Mouse (Mus musculus) liver, adult (tissue): Measurements from ENCODE around the gene Thap8.

ENCODE experiments used
- GATA4 ChIP-seq: IDR thresholded peaks from 2 replicates; pipeline ENCODE4 v1.6.1; 2014; ENCODE audit warnings: mild to moderate bottlenecking, low read length; ENCODE audit not compliant: insufficient replicate concordance

Thap8 gene

DNA sequence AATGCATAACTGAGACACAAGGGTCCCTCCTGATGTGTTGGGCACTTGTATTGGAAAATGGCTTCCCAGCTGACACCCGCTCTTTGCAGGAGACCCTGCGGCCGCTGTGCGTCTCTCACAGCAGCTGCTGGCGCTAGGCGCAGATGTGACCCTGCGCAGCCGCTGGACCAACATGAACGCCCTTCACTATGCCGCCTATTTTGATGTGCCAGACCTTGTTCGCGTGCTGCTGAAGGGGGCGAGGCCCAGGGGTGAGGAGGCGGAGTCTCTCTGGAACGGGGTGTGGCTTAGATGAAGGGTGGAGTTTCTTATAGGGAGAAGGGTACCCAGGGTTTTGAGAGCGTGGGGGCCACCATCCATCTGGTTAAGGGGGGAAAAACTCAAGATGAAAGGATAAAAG, 17.4 kb downstream of the Thap8 start:
- no peak for TF ChIP-seq GATA4

DNA sequence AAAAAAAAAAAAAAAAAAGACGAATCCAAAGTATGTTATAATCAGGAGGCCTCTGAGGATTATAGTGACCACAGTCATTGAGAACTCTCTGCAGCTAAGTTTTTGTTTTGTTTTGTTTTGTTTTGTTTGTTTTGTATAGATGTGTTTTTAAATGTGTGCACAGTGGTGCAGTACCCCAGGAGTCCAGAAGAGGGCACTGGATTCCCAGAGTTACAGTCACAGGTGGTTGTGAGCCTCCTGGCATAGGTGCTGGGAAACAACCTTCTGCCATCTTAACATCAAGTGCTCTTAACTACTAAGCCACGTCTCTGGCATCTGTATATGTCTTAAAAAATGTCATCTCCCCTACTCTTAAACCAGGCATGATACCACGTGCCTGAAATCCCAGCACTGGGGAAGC, 21.0 kb downstream of the Thap8 start:
- TF ChIP-seq GATA4: no peak

DNA sequence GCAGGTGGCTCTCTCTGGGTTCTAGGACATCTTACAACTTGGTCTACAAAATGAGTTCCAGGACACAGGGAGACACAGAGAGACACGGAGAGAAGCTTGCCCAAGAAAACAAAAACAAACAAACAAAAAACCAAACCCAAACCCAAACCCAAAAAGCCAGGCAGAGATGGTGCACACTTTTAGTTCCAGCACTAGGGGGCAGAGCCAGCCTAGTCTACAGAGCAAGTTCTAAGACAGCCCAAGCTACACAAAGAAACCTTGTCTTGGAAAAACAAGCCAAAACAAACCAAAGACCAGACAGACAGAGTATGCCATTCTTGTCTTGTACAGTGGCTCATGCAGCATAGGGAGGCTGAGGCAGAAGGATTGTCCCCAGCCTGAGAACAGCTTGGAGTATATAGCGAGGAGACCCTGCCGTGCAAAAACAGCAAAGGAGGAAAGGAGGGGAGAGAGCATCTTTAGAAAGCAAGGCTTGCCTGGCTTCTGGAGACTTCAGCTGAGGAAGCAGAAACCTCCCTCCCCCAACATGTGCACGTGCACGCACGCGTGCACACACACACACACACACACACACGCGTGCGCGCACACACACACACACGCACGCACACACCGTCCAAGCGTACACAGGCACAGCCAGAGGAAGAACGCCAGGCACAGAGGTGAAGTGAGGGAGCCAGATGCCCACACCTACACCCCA, 26.3 kb downstream of the Thap8 start:
- TF ChIP-seq GATA4: no peak

- no peak for TF ChIP-seq GATA4
These were observed 28.4 kb downstream of the Thap8 start, which contains the start of gene Alkbh6 for GRCm38 (mm10) chr7:30308076-30309005. TSS of gene Alkbh6 (plus strand) at chr7:30308717.

DNA sequence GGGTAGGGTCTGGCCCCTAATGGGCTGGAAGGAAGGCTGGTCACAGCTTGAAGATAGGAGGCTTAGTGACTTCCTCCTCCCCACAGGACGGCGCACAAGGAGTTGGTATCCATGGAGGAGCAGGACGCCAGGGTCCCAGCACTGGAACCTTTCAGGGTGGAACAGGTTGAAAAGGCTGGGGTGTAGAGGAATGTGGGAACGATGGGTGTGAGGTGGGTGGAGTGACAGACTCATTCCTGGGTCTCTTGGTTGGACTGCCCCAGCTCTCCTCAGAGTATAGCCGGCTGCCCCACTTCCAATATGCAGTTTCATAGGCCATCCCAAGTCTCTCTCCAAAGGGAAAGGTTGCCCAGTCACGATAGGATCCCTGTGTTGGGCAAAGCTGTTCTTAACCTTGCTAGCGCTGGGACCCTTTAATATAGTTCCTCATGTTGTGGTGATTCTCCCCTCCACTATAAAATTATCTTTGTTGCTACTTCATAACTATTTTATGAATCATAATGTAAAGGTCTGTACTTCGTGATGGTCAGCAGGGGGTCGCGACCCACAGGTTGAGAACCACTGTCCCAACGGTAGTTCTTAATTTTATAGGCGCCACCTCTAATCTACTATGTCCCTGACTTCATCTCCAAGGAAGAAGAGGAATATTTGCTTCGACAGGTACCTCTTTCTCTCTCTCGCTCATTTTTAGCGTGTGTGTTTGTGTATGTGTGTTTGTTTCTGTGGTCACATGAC, 29.7 kb downstream of the Thap8 start:
- TF ChIP-seq GATA4: no peak

GRCm38 (mm10) chr7:30310136-30310535, 30.2 kb downstream of the Thap8 start:
- TF ChIP-seq GATA4: no peak

- TF ChIP-seq GATA4: no peak
These were observed 33.9 kb downstream of the Thap8 start for GRCm38 (mm10) chr7:30313666-30314320.

DNA sequence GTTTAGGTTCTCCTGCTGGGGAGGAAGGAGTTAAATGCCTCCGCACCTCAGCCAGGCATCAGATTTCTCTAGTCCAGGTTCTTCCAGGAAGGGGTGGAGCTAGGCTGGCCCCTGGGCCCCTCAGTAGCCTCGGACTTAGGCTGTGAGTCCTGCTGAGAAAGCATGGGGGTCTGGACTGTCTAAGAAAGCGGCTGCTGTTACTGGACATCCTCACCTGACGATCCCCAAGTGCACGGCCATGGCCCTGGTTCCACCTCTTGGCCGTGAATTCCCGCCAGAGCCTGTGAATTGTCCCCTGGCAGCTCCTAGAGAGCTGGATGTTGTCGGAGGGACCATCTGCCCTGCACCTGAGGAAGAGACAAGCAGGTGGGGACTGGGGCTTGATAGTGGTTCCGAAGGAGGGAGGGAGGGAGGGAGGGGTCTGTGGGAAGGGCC, 34.8 kb downstream of the Thap8 start, which contains the start of gene Syne4:
Gene Syne4, plus strand, starts transcription at position 87 of the 435 bp plus-strand sequence.
- TF ChIP-seq GATA4: no peak

DNA sequence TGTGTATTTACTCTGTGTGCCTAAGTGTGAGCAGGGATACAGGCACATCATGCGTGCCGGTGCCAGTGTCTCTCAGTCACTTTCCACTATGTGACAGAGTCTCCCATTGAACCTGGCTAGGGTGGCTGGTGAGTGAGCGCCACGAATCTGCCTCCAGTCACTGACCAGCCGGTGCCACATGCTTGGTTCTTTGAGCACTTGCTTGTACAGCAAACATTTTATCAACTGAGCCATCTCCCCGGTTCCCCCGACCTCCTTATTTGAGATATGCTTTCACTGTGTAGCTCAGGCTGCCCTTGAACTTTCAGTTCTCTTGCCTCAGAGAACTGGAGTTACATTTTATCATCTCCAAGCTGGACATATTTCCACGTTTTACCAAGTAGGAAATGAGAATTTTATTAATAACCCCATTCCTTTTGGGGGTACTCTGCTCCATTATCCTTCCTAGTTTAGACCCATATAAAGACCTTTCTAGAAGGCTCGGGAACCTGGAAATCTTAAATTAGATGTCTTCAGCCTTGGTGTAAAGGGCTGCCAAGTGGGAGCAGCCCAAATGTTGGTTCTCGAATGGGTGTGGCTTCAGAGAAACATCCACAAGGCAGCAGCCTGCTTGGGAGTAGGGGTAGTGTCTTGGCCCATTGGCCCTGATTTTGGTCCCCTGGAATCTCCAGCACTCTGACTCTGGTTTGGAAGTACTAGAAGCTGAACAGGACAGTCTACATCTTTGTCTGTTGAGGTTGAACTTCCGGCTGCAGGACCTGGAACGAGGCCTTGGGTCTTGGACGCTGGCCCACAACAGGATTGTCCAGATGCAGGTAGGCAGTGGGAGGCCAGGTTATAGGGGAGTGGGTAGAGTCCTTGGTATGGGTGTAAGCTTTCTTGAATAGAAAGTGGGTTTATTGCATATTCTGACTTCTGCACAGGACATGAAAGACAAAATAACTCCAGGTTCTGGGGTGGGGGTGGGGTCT, 36.0 kb downstream of the Thap8 start:
- TF ChIP-seq GATA4: no peak

DNA sequence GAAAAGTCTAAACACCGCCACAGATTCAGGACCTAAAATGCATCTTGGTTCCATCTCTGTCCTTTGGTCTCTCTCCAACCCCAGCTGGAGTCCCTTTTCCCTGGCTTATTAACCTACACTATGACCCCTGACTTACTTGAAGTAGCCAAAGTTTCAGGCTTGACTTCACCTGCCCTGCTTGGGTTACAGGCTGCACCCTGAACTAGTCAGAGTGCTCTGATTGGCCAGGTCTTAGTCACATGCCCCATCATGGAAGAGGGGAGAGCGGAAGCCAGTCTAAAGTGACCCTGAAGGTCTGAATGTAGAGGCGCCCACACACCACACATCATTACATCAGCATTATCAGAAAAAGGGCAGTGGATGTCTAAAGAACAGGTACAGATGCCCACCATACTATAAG, 38.2 kb downstream of the Thap8 start:
- TF ChIP-seq GATA4: no peak

GRCm38 (mm10) chr7:30320946-30321345, 41.1 kb downstream of the Thap8 start:
- TF ChIP-seq GATA4: no peak

GRCm38 (mm10) chr7:30321539-30322284, 41.8 kb downstream of the Thap8 start, which contains the start of gene E130208F15Rik:
TSS of gene E130208F15Rik (plus strand) at chr7:30321740.
- no peak; the same call in 1 of the 2 replicates for TF ChIP-seq GATA4

DNA sequence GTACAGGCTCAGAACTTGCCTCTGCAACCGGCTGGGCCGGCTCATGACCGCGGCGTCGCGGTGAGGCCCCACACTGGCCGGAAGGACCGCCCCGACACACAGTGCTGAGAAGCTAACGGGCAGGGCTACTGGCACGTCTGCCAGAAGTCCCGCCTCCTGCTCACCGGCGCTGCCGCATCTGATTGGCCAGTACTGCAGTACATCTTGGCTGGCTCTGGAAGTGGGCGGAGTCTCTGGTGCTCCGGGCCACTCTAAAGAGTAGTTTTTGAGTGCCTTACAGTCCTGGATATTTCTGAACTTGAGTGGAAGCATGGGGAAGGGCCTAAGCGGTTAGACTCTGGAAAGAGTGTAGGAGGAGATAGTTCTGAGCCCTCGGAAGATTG, 42.4 kb downstream of the Thap8 start:
- 0 out of 2 replicates have a peak, but pooled peaks have one; percentile 4 for TF ChIP-seq GATA4
